ENCODE assay signal across 32 mouse cellular contexts in genomic region chr14:29060679-29061078, GRCm38 (mm10). TPM values are rescaled to one million over a fixed set of nuclear protein-coding genes. Genes with fewer than 3 reads are reported as not detected.
DNase-seq lines count a peak whose midpoint lies in the region; ATAC-seq and TF ChIP-seq lines count a peak whose summit lies in the region.
"Had no signal": no experiment of that assay in that cellular context is flagged by ENCODE, and none has a peak within 500 bp of the region (broad histone marks: within the 10 kb centered on the region; RNA-seq: fewer than 3 reads in every experiment).

No protein-coding gene starts in this region.

- no peaks in the 10 kb centered on the region for H3K4me1 ChIP-seq in forebrain, postnatal 0 days (ENCODE audit: insufficient read depth)
- peaks cover 3% of the 10 kb centered on the region; the same call in 1 of the 2 replicates for H3K4me1 ChIP-seq in forebrain, embryonic 10.5 days
- no peaks in the 10 kb centered on the region for H3K4me1 ChIP-seq in midbrain, embryonic 15.5 days
- H3K4me1 ChIP-seq: forebrain, embryonic 15.5 days; liver, embryonic 12.5 days had no signal

- no peak overlapping the region for H3K27ac ChIP-seq in forebrain, postnatal 0 days (ENCODE audit: low read depth, low read length)
- H3K27ac ChIP-seq in forebrain, embryonic 10.5 days, result no peak overlapping the region
- H3K27ac ChIP-seq in midbrain, embryonic 15.5 days, result no peak overlapping the region
- H3K27ac ChIP-seq: forebrain, embryonic 15.5 days; hindbrain, embryonic 14.5 days; limb, embryonic 13.5 days; liver, embryonic 12.5 days; macrophage had no signal

- peak; percentile 37 for DNase-seq in forebrain, postnatal 0 days
- DNase-seq in forebrain, embryonic 10.5 days (ENCODE audit: extremely low spot score, low spot score), result no peak
- peak; percentile 18 for DNase-seq in layer of hippocampus, adult 11-12 months (ENCODE audit: low spot score)
- no peak for DNase-seq in layer of hippocampus, postnatal 25 days (ENCODE audit: extremely low spot score in 1 of 2, low spot score in 1 of 2)
- DNase-seq in brain, embryonic 14.5 days (ENCODE audit: low read depth), result peak; percentile 9
- peak; percentile 29 to 33 for DNase-seq in layer of hippocampus, postnatal 14 days (ENCODE audit: low spot score in 2 of 2)
- DNase-seq: adrenal gland, adult 2 months; cerebellum, adult 11 months; cerebellum, adult 9-10 months; gastrocnemius, postnatal 10 days; kidney, adult 11 months; kidney, postnatal 14 days; liver, postnatal 0 days; midbrain, embryonic 14.5 days; right cerebral cortex, adult 18-20 months; spleen, adult 18-20 months; thymus, adult 18-20 months; thymus, postnatal 25 days had no signal

- no peak for TF ChIP-seq POLR2A in brain, embryonic 14.5 days (IDR thresholded peaks at IDR 0.05; ENCODE audit: borderline replicate concordance, extremely low read depth, insufficient read depth, insufficient read length, poor library complexity, severe bottlenecking)

- no peak overlapping the region for H3K9ac ChIP-seq in forebrain, postnatal 0 days
- H3K9ac ChIP-seq in midbrain, embryonic 15.5 days, result no peak overlapping the region
- H3K9ac ChIP-seq: forebrain, embryonic 15.5 days; hindbrain, embryonic 14.5 days; limb, embryonic 13.5 days; liver, embryonic 12.5 days; liver, postnatal 0 days had no signal

- TF ChIP-seq CTCF in forebrain, postnatal 0 days (IDR thresholded peaks at IDR 0.05; ENCODE audit: low read depth), result no peak
- TF ChIP-seq CTCF in brain, embryonic 14.5 days (IDR thresholded peaks at IDR 0.05; ENCODE audit: borderline replicate concordance, extremely low read depth, insufficient read depth, insufficient read length), result no peak

- H3K36me3 ChIP-seq in forebrain, postnatal 0 days (ENCODE audit: insufficient read depth), result no peaks in the 10 kb centered on the region
- no peaks in the 10 kb centered on the region for H3K36me3 ChIP-seq in forebrain, embryonic 10.5 days (replicated peaks)
- no peaks in the 10 kb centered on the region for H3K36me3 ChIP-seq in midbrain, embryonic 15.5 days (replicated peaks)
- H3K36me3 ChIP-seq: forebrain, embryonic 15.5 days; limb, embryonic 13.5 days; liver, embryonic 12.5 days had no signal

- H3K27me3 ChIP-seq in forebrain, postnatal 0 days (ENCODE audit: insufficient read depth, low read length), result no peaks in the 10 kb centered on the region
- no peaks in the 10 kb centered on the region for H3K27me3 ChIP-seq in forebrain, embryonic 10.5 days (ENCODE audit: poor library complexity, severe bottlenecking)
- H3K27me3 ChIP-seq in midbrain, embryonic 15.5 days (replicated peaks), result no peaks in the 10 kb centered on the region
- H3K27me3 ChIP-seq: forebrain, embryonic 15.5 days; limb, embryonic 13.5 days; liver, embryonic 12.5 days had no signal

- H3K9me3 ChIP-seq in forebrain, postnatal 0 days (ENCODE audit: low read length), result no peaks in the 10 kb centered on the region
- no peaks in the 10 kb centered on the region for H3K9me3 ChIP-seq in forebrain, embryonic 10.5 days
- no peaks in the 10 kb centered on the region for H3K9me3 ChIP-seq in midbrain, embryonic 15.5 days
- H3K9me3 ChIP-seq: forebrain, embryonic 15.5 days; limb, embryonic 13.5 days; liver, embryonic 12.5 days had no signal

- peak; percentile 32; the same call in 1 of the 2 replicates for ATAC-seq in forebrain, postnatal 0 days
- no peak for ATAC-seq in midbrain, embryonic 15.5 days (replicated peaks)
- no peak for ATAC-seq in megakaryocyte, adult 5-6 weeks (ENCODE audit: poor library complexity, severe bottlenecking)
- ATAC-seq: forebrain, embryonic 15.5 days; inflammation-experienced regulatory T-cells, adult 6 months; liver, embryonic 12.5 days; liver, postnatal 0 days; lung, postnatal 0 days had no signal

- no peak overlapping the region for H3K4me2 ChIP-seq in forebrain, postnatal 0 days (ENCODE audit: low read depth)
- no peak overlapping the region for H3K4me2 ChIP-seq in midbrain, embryonic 15.5 days
- H3K4me2 ChIP-seq: forebrain, embryonic 15.5 days; hindbrain, embryonic 14.5 days; limb, embryonic 13.5 days; liver, embryonic 12.5 days had no signal

- H3K4me3 ChIP-seq in forebrain, postnatal 0 days (ENCODE audit: low read depth, low read length), result no peak overlapping the region
- H3K4me3 ChIP-seq in forebrain, embryonic 10.5 days, result no peak overlapping the region
- H3K4me3 ChIP-seq in midbrain, embryonic 15.5 days, result no peak overlapping the region
- H3K4me3 ChIP-seq: forebrain, embryonic 15.5 days; limb, embryonic 13.5 days; liver, embryonic 12.5 days had no signal

RNA-seq across cellular contexts. Expression of gene Lrtm1, which starts 42.7 kb away (rescaled TPM):
- under 0.01 TPM in 1 of 2 replicates, not detected in the other for total RNA-seq in forebrain, postnatal 0 days (2014; rRNA removed)
- polyA plus RNA-seq in forebrain, postnatal 0 days (2015; fragmentation: Nextera tagmentation; extraction: Ambion mirVana), result 0.02 TPM in 1 of 2 replicates, not detected in the other
- polyA plus RNA-seq in forebrain, embryonic 10.5 days (2016; fragmentation: Nextera tagmentation; extraction: Ambion mirVana), result 0.76 and 1.3 TPM in 2 replicates
- not detected for total RNA-seq in layer of hippocampus, postnatal 25 days (2021)
- polyA plus RNA-seq in brain, embryonic 14.5 days (2012; rRNA removed), result 0.05 and 0.08 TPM in 2 replicates
- not detected for total RNA-seq in layer of hippocampus, postnatal 14 days (2021)
- 0.28 and 0.37 TPM in 2 replicates for polyA plus RNA-seq in midbrain, embryonic 15.5 days (2015; fragmentation: Nextera tagmentation; extraction: Ambion mirVana)
- not detected in 2 replicates for total RNA-seq in megakaryocyte, adult 5-6 weeks (2015)
- total RNA-seq in megakaryocyte, adult 5-6 weeks (2017), result not detected in 2 replicates
- total RNA-seq: common myeloid progenitor, adult 5-6 weeks; layer of hippocampus, adult 8-10 months; left cerebral cortex, postnatal 36 days; MEL; neutrophil, adult 5-6 weeks had no signal
- polyA plus RNA-seq: inflammation-experienced regulatory T-cells, adult 6 months; liver, embryonic 12.5 days; lung, postnatal 0 days; macrophage had no signal

Comparison
In these comparisons a context has a peak if more than half of its experiments do, and no peak if none do; other contexts are left out.
1. DNase-seq: peak in forebrain, postnatal 0 days (single experiment), layer of hippocampus, adult 11-12 months (single experiment), brain, embryonic 14.5 days (single experiment) and layer of hippocampus, postnatal 14 days (2 of 2); none in forebrain, embryonic 10.5 days (single experiment) and layer of hippocampus, postnatal 25 days (0 of 2).